Mouse (Mus musculus): Measurements from ENCODE around the gene Pax3.

- TF ChIP-seq CTCF (IDR thresholded peaks at IDR 0.05; ENCODE audit: low read depth, low read length) (no peak), GATA1 (IDR thresholded peaks at IDR 0.05; ENCODE audit: borderline replicate concordance, low read length) (no peak), TAL1 (conservative IDR thresholded peaks at IDR 0.05; ENCODE audit: low read depth, low read length) (no peak), GATA2 (IDR thresholded peaks at IDR 0.05; ENCODE audit: borderline replicate concordance, low read depth, low read length) (no peak)
These were observed 67.7 kb downstream of the Pax3 start for GRCm38 (mm10) chr1:78129267-78129666.
